Mouse (Mus musculus) hindbrain, embryonic 13.5 days (tissue): ENCODE results near the gene Olfr102. TPM values are rescaled to one million over a fixed set of nuclear protein-coding genes. Genes with fewer than 3 reads are reported as not detected.

Experiments
- ATAC-seq: fragments of 200-750 bp; cut with Nextera tagmentation; 2 replicates; pipeline ENCODE4 v1.8.0; 2017; ENCODE audit warnings: moderate TSS enrichment; ENCODE audit not compliant: low FRiP score
- H3K27ac ChIP-seq: fragments of 300-500 bp; sonication (generic); 2 replicates; pipeline ENCODE4 v1.5.1; 2015; ENCODE audit warnings: inconsistent platforms, mild to moderate bottlenecking, moderate library complexity
- H3K27me3 ChIP-seq: fragments of 300-500 bp; sonication (generic); 2 replicates; pipeline ENCODE4 v1.6.1; 2015; ENCODE audit warnings: mild to moderate bottlenecking, inconsistent platforms
- H3K36me3 ChIP-seq: fragments of 300-500 bp; sonication (generic); 2 replicates; pipeline ENCODE4 v1.6.1; 2015; ENCODE audit warnings: mild to moderate bottlenecking, inconsistent platforms
- H3K4me1 ChIP-seq: fragments of 300-500 bp; sonication (generic); replicated peaks from 2 replicates; pipeline ENCODE4 v1.6.1; 2015; ENCODE audit warnings: inconsistent platforms
- H3K4me2 ChIP-seq: fragments of 300-500 bp; sonication (generic); 2 replicates; pipeline ENCODE4 v1.6.1; 2015; ENCODE audit warnings: inconsistent platforms, mild to moderate bottlenecking, moderate library complexity
- H3K4me3 ChIP-seq: fragments of 300-500 bp; sonication (generic); 2 replicates; pipeline ENCODE4 v1.5.1; 2015; ENCODE audit warnings: mild to moderate bottlenecking, inconsistent platforms
- H3K9ac ChIP-seq: fragments of 300-500 bp; sonication (generic); 2 replicates; pipeline ENCODE4 v1.6.1; 2015; ENCODE audit warnings: mild to moderate bottlenecking, inconsistent platforms
- H3K9me3 ChIP-seq: fragments of 300-500 bp; sonication (generic); 2 replicates; pipeline ENCODE4 v1.6.1; 2016; ENCODE audit warnings: inconsistent platforms
- WGBS: fragments of 180-500 bp; shearing (Covaris S2); methylation state at CpG from one replicate; pipeline ENCODE4 v1.1.7; 2015; 5-methylcytosine and 5-hydroxymethylcytosine counted together
- polyA plus RNA-seq: library from polyadenylated mRNA; unstranded; fragments of >200 nt; fragmentation: Nextera tagmentation; extraction: Ambion mirVana; gene quantifications from 2 replicates; pipeline ENCODE4 v1.2.1, GENCODE M21; 2015

Gene Olfr102
- polyA plus RNA-seq, 1 experiment from 2014 or later = not detected

GRCm38 (mm10) chr17:37263626-37264025 lies 53.2 kb downstream of the Olfr102 start, which contains the start of gene Olfr98:
TSS of gene Olfr98 (minus strand) at chr17:37263749.
- H3K9ac ChIP-seq = no peak within 1 kb of the TSS
- H3K27me3 ChIP-seq = no peaks in the 10 kb centered on the region
- H3K4me1 ChIP-seq = no peaks in the 10 kb centered on the region
- H3K36me3 ChIP-seq = no peaks in the 10 kb centered on the region
- 83% methylated on average over 1 of the region's 1 CpGs for WGBS
- no peak within 1 kb of the TSS for H3K27ac ChIP-seq
- no peak for ATAC-seq
- no peak within 1 kb of the TSS for H3K4me2 ChIP-seq
- no peaks in the 10 kb centered on the region for H3K9me3 ChIP-seq
- H3K4me3 ChIP-seq = no peak within 1 kb of the TSS

Other genes with a start within 250 kb of the Olfr102 start
- not detected in 2 replicates for gene Olfr90, start 228.6 kb downstream of the Olfr102 start, polyA plus RNA-seq
- not detected in 2 replicates for gene Olfr91, start 218.8 kb downstream of the Olfr102 start, polyA plus RNA-seq
- not detected in 2 replicates for gene Olfr92, start 197.0 kb downstream of the Olfr102 start, polyA plus RNA-seq
- not detected in 2 replicates for gene Olfr93, start 155.6 kb downstream of the Olfr102 start, polyA plus RNA-seq
- gene Ubd, start 123.2 kb downstream of the Olfr102 start, polyA plus RNA-seq = not detected in 2 replicates
- not detected in 2 replicates for gene Olfr94, start 116.1 kb downstream of the Olfr102 start, polyA plus RNA-seq
- not detected in 2 replicates for gene Olfr95, start 103.9 kb downstream of the Olfr102 start, polyA plus RNA-seq
- not detected in 2 replicates for gene Olfr96, start 96.9 kb downstream of the Olfr102 start, polyA plus RNA-seq
- not detected in 2 replicates for gene Olfr97, start 79.7 kb downstream of the Olfr102 start, polyA plus RNA-seq
- not detected in 2 replicates for gene Olfr98, start 53.3 kb downstream of the Olfr102 start, polyA plus RNA-seq
- gene H2-M3, start 46.8 kb downstream of the Olfr102 start, polyA plus RNA-seq = 1.1 TPM in 2 replicates
- 0.14 TPM in 1 of 2 replicates, not detected in the other for gene Olfr99, start 33.6 kb downstream of the Olfr102 start, polyA plus RNA-seq
- not detected in 2 replicates for gene Olfr101, start 12.7 kb downstream of the Olfr102 start, polyA plus RNA-seq
- not detected in 2 replicates for gene Olfr103, start 22.6 kb upstream of the Olfr102 start, polyA plus RNA-seq
- not detected in 2 replicates for gene Olfr104-ps, start 42.5 kb upstream of the Olfr102 start, polyA plus RNA-seq
- not detected in 2 replicates for gene Olfr105-ps, start 62.0 kb upstream of the Olfr102 start, polyA plus RNA-seq
- not detected in 2 replicates for gene Olfr106-ps, start 73.3 kb upstream of the Olfr102 start, polyA plus RNA-seq
- not detected in 2 replicates for gene Olfr107, start 82.2 kb upstream of the Olfr102 start, polyA plus RNA-seq
- gene Olfr108, start 128.4 kb upstream of the Olfr102 start, polyA plus RNA-seq = not detected in 2 replicates
- gene Olfr109, start 141.9 kb upstream of the Olfr102 start, polyA plus RNA-seq = not detected in 2 replicates
- not detected in 2 replicates for gene H2-M2, start 166.5 kb upstream of the Olfr102 start, polyA plus RNA-seq
- gene Olfr110, start 175.4 kb upstream of the Olfr102 start, polyA plus RNA-seq = not detected in 2 replicates
- not detected in 2 replicates for gene Olfr111, start 191.0 kb upstream of the Olfr102 start, polyA plus RNA-seq